38 mouse cellular contexts compared by ENCODE assay signal in the genomic region with DNA sequence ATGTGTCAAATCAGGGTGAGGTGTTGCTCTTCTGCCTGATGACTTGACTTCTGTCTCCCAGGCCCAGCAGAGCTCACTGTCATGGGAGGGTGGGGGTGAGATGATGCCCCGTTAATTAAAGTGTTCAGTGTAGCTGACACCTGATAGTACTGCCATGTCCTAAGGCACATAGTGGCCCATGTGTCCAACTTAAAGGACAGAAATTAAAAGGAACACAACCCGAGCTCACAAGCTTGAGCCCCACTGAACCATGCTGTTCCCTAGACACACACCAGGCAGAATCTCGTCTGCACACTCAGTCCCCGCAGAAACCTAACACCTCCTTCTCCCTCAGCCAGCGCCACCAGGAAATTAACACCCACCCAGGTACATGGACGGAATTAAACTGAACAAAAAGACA. TPM values are rescaled to one million over a fixed set of nuclear protein-coding genes. Genes with fewer than 3 reads are reported as not detected.
"Had no signal": no experiment of that assay in that cellular context is flagged by ENCODE, and none has a peak within 500 bp of the region (broad histone marks: within the 10 kb centered on the region; RNA-seq: fewer than 3 reads in every experiment).

No protein-coding gene starts in this region.

- H3K4me3 ChIP-seq: heart, adult 2 months; heart, embryonic 13.5 days; heart, embryonic 15.5 days; hindbrain, embryonic 13.5 days; hindbrain, embryonic 15.5 days; limb, embryonic 13.5 days; limb, embryonic 15.5 days; liver, embryonic 12.5 days had no signal

- H3K9me3 ChIP-seq: heart, embryonic 15.5 days; hindbrain, embryonic 13.5 days; hindbrain, embryonic 15.5 days; limb, embryonic 13.5 days; limb, embryonic 15.5 days; liver, embryonic 12.5 days had no signal

- H3K4me1 ChIP-seq: heart, embryonic 15.5 days; hindbrain, embryonic 13.5 days; hindbrain, embryonic 15.5 days; limb, embryonic 13.5 days; limb, embryonic 15.5 days; liver, embryonic 12.5 days had no signal

- H3K27me3 ChIP-seq: heart, embryonic 15.5 days; hindbrain, embryonic 13.5 days; hindbrain, embryonic 15.5 days; limb, embryonic 15.5 days had no signal

- ATAC-seq: hindbrain, postnatal 0 days; liver, embryonic 12.5 days had no signal

- H3K4me2 ChIP-seq: heart, embryonic 11.5 days; heart, embryonic 13.5 days; heart, embryonic 15.5 days; hindbrain, embryonic 13.5 days; hindbrain, embryonic 15.5 days; limb, embryonic 13.5 days; limb, embryonic 15.5 days; liver, embryonic 12.5 days had no signal

- H3K9ac ChIP-seq: heart, embryonic 13.5 days; heart, embryonic 15.5 days; hindbrain, embryonic 13.5 days; hindbrain, embryonic 15.5 days; limb, embryonic 13.5 days; limb, embryonic 15.5 days; liver, embryonic 12.5 days; liver, embryonic 14.5 days had no signal

- DNase-seq: gastrocnemius, postnatal 14 days; gastrocnemius, postnatal 36 days; heart, adult 2 months; heart, postnatal 14 days; heart, postnatal 36 days; kidney, adult 18-20 months; kidney, postnatal 14 days; kidney, postnatal 36 days; layer of hippocampus, adult 9-11 months; layer of hippocampus, postnatal 36 days; left cerebral cortex, postnatal 4 days had no signal

- H3K27ac ChIP-seq: heart, adult 2 months; heart, embryonic 13.5 days; heart, embryonic 15.5 days; hindbrain, embryonic 13.5 days; hindbrain, embryonic 15.5 days; hindbrain, postnatal 0 days; kidney, postnatal 0 days; limb, embryonic 13.5 days; limb, embryonic 15.5 days; liver, embryonic 12.5 days; liver, embryonic 14.5 days had no signal

- H3K36me3 ChIP-seq: heart, embryonic 13.5 days; heart, embryonic 15.5 days; hindbrain, embryonic 13.5 days; hindbrain, embryonic 15.5 days; limb, embryonic 13.5 days; limb, embryonic 15.5 days; liver, embryonic 12.5 days had no signal

RNA-seq across cellular contexts. Expression of a gene that starts 4.3 kb away (rescaled TPM):
- total RNA-seq: gastrocnemius, adult 18-20 months; gastrocnemius, adult 8-10 months; gastrocnemius, postnatal 14 days; gastrocnemius, postnatal 36 days; heart, adult 2 months; heart, postnatal 14 days; heart, postnatal 36 days; hematopoietic stem cell, adult 5-6 weeks; hindbrain, postnatal 0 days; layer of hippocampus, adult 18-20 months; layer of hippocampus, adult 8-10 months; layer of hippocampus, postnatal 14 days; layer of hippocampus, postnatal 36 days; left cerebral cortex, adult 18-20 months; left cerebral cortex, adult 8-10 months; left cerebral cortex, postnatal 10 days; left cerebral cortex, postnatal 25 days; left cerebral cortex, postnatal 4 days; liver, adult 2 months had no signal
- polyA plus RNA-seq: heart, adult 2 months; heart, embryonic 11.5 days; heart, embryonic 13.5 days; heart, embryonic 15.5 days; heart, postnatal 0 days; hindbrain, embryonic 11.5 days; hindbrain, embryonic 13.5 days; hindbrain, embryonic 15.5 days; hindbrain, postnatal 0 days; intestine, embryonic 16.5 days; kidney, postnatal 0 days; large intestine, adult 2 months; limb, embryonic 13.5 days; limb, embryonic 15.5 days; liver, adult 2 months; liver, embryonic 12.5 days; liver, embryonic 16.5 days had no signal
